Comparison of ENCODE assay signal across 1 mouse cellular context in genomic region chr7:99889175-99889880, GRCm38 (mm10).
TF ChIP-seq lines count a peak whose summit lies in the region.

No protein-coding gene starts in this region.

TF ChIP-seq in CH12.LX, 34 proteins besides CTCF, POLR2A, EP300 and RAD21 (continued from another document):
- TF ChIP-seq TCF12 (IDR thresholded peaks at IDR 0.05; ENCODE audit: low read depth, low read length) = no peak
